Mouse (Mus musculus): ENCODE results near the gene Srcin1.

The Srcin1 gene

DNA sequence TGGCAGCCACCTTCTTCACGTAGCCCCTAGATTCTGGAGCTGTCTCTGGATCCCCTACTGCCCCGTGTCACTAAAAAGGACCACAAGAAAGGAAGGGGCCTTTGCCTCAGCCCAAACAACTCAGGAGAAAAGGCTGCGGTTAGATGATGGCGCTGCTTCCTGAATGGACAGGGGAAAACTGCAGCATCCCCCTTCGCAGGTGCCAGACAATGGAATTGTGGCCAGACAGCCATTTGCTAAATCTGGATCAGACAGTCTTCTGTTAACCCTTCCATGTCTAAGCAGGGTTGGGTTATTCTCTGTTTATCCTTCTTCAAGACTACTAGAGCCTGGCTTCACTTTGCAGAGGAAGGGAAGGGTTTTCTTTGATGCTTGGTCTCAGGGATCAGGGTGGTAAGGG is 45.0 kb downstream of the Srcin1 start:
- DNase-seq: no peak

DNA sequence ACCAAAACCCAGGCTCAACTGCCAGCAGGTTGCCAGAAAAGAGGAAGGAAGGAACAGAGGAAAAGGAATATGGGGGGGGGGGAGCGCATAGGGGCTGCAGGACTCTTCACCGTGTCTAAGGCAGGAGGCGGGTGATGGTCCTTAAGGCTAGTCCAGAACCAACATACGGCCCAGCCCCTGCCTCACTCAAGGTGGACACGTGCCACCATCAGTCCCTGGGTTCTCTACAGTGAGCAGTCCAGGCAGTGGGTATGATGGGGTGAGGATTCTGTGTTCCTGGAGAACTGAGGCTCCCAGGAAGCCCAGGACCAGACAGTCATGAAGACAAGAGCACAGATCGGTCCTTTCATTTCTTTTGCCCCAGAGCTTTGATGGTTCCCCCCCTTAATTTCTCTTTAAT is 45.9 kb downstream of the Srcin1 start:
- DNase-seq: no peak

DNA sequence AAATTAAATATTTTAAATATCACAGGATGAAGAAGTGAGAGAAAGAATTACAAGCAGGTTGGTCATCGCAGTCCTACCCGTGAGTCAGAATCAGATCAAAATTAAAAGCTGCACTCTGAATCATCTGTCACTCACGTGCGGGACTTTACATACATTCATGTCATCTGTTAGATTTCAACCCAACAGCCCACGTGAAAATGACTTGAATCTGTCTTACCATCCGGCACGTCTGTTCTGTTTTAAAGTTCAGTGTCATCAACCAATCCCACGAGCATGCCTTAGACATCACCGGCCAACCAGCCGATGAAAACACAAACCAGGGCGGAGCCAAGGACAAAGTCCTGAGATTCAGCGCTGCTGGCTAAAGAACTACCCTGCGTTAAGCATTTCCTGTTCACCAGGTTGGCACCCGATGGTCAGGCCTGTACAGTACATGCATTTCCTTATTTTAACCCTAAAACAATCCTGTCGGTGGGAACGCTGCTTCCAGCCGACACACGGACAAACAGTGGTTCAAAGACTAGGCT is 47.6 kb downstream of the Srcin1 start:
- DNase-seq: no peak

DNA sequence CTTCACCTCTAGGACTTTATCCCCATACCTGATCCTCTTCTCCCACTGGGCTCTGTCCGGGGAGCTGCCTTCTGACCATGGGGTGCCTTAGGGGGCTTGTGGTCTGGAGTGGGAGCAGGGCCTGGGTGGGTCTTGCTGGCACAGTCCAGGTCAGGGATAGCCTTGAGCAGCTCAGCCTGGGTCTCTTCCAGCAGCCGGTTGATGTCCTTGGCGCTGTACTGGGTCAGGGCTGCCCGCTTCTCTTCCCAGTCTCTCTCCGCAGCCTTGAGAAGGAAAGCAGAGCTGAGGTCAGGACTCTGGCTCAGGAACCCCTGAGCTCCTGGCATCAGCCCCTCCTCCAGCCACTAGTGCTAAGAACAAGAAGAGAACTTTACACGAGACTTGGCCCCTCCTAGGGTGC is 50.7 kb downstream of the Srcin1 start:
- no peak for DNase-seq

DNA sequence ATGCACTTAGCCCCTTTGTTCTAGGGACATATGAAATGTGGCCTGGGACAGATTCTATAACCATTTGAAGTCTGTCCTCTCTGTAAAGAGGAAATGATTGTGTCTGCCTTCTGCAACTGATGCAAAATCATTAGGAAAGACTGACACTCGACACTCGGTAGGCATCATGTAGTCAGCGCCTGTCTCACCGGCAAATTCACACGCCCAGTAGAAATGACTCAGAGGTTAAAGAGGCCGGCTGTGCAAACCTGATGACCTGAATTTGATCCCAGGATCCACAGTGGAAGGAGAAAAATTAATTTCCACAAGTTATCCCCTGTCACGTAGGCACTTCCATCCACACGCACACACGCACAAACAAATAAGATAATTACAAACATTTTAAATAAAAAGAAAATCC is 51.7 kb downstream of the Srcin1 start:
- DNase-seq: no peak

DNA sequence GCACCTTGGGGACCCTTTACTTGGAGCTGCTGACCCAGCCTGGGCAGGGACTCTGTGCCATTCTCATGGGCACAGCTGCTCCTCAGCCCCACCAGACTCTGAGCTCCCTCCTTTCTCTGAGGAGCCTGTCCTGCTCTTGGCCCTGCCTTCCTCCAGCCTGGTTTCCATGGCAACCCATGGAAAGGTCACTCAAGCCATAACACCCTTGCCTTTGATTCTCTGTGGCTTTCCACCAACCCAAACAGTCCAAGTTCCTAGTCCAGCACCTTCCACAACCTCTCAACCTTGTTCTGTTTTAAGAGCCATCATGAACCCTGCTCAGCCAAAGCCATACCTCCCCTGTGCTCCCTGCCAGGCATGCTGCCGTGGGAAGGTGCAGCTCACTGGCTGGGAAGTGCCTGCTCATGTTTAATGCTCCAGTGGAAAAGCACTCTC is 52.1 kb downstream of the Srcin1 start:
- peak; percentile 68 for DNase-seq

DNA sequence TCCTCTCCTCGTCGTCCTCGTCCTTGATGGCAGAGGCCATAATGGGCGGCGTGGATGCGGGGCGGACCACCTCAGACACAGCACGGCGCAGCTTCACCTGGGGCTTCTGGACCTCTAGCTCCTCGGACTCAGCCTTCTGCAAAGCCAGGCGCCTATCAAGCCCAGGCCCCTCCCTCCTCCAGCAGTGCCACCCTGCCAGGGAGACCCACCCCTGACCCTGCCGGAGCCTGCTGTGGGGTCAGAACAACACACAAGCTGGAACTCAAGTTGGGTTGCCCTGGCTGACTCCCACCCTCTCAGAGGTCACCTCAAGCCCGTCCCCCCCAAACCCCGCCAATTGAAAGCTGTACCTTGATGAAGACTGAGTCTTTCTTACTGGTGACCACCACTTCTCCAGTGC is 52.9 kb downstream of the Srcin1 start:
- DNase-seq: no peak

DNA sequence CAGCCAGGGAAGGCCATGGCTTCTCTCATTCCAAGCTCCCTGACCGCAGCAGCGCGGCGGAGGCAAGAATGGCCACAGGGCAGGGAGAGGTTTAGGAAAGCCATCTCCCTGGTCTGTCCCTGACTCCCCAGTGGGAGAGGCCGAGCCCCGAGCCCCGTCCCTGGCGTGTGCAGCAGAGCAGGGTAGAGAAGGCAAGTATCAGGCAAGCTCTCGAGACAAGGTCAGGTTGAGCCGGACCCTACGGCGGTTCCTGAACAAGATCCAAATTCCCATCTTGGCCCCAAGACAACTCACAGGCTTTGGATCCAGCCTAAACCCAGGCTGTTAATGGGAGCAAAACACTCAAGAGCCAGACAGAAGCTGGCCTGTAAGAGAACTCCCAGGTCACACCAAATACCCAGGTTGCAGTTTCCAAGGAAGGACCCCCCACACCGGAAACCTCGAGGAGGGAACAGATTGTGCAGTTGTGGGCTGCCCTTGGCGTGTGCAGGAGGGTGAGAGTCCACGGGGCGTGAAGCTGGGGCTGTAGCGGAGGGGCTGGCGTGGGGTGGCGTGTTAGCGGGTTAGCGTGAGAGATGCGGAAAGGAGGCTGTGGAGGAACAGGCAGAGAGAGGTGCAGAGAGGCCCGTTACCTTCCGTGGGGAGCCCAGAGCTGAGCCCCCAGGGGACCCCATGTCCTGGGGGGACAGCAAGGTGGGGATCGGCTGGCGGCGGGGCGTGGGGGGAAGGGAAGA is 54.1 kb downstream of the Srcin1 start:
- no peak for DNase-seq

DNA sequence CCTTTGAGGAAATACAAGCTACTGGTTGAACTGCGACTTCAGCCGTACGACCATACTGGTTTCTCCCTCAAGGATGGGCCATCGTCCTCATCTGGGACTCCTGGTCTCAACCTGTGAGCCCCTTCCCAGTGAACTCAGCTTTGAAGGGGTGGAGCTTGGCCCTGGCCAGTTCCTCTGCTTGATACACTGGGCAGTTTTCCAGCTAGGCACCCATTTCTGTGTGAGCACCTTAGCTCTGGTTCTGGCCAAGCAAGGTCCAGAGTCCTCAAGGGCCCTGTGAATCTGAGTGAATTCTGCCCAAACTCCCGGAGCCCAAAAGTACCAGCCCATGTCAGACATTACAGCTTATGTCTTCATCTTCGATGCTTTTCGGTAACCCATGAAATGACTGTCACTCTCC is 55.4 kb downstream of the Srcin1 start:
- no peak for DNase-seq

DNA sequence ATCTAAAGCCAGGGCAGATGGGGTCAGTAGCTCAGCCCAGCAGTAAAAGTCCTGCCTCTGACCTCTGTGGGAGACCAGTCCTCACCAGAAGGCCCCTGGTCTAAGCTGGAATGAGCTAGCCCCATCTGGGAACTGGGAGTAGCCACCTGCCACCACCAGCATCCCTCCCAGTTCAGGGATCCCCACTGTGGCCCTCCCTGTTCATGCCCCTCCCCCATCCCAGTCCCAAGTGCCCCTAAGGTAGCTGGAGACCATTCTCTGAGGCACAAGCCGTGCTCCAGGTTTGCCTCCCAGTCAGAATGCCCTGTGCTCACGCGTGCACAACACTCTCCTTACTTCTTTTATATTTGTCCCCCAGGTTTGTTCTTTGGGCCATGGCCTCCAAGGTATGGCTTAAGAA is 62.9 kb downstream of the Srcin1 start:
- DNase-seq: no peak

DNA sequence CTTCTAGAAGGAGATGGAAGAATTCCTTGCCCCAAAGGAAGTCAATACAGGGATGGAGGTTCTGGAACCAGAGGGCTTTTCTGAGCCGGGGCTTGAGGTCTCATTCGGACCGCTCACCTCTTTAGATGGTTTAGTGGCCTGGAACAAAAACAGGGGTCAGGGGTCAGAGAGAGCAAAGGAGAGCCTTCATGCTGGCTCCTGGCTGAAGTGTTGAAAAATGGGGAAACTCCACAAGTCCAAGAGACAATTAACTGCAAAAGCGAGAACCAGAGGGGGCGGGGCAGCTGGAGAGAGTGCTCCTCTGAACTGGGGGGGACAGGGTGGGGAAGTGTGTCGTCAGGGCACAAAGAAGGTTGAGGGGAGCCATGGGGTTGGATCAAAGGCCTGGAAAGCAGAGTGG is 63.5 kb downstream of the Srcin1 start:
- DNase-seq: no peak

DNA sequence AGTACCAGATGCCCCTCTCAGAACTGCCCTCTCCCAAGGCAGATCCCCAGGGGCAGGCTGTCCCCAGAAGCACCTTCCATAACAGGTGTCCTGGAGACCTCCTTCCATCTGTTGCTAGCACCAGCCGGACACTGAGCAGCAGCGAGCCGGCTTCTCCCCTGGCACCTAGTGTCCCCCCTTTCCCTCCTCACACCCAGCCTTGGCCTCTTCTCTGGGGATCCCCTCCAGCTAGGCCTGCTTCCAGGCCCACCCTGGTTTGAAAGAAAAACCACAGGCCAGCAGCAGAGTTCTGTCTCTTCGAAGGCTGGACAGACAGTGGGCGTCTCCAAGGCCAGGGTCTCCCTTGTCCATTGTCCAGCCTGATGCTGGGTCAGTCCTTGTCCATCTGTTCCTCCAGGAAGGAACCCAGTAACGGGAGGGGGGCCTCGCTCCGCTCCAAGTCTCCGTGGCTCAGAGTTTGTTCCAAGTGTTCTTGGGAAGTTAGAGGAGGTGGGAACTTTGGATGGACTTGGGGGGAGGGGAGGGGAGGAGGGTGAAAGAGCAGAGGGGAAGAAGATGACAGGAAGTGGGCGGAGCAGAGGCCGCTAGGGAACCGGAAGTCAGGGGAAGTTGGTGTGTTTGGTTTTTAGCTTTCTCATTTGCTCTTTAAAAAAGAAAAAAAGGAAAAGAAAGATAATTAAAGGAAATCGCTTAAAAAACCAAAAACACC is 64.2 kb downstream of the Srcin1 start:
- DNase-seq: peak; percentile 70

DNA sequence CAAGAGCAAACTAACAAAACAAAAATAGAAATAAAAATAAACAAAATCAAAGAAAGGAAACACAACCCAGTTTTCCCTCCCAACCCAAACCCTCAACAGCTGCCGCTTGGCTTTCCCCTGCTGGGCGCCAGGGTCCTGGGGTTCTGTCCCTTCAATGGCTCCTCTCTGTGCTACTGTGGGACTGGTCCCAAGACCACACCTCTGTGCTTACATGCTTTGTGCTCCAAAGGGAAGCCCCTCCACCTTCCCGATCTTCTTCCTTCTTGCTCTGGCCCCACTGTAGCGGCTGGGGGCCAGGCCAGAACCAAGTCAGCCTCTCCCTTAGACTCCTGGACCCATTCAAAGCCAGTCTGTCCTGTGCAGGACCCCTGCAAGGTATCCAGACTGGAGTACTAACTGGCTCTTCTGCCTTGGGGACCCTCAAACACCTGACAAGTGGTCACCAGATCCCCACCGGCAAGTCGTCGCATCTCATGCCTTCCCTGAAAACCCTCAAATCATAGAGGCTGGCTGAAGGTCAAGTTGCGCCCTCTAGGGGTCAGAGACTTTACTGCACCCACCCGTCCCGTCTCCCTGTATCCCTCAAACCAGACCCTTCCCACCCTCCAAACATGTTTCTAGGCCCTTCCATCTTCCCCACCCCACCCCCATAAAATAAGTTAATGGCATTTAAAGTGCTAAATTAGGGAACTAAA is 64.9 kb downstream of the Srcin1 start:
- DNase-seq: peak; percentile 78

DNA sequence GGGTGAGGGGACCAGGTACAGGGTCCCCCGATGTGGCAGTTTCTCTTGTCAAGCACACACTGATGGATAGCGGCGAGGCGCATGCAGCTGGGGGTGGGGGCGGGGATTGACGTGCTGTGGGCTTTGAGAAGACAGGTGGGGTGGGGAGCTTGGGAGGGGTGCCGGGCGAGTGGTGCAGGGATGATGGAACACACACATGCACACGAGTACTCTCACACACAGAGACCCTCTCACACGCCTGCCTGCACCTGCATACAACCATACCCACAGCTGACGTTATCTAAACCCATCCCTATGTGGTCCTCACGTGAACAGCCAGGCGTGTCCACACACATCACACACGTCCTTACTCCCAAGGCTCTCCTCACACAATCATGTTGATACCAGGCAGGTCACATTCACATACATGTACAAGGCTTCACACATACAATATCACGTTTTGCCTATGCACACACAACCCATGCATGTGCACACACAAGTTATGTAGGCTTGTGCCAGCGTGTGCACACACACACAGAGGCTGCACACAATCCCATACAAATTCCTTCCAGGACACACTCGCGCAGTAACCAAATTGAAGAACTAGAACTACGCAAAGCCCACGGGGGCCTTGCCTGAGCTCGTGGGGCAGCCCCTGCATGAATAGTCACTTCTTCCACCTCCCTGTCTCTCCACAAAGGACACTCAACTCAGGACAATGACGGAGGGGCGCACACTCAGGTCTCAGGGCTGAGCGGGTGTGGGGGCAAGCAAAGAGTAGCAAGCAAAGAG is 66.1 kb downstream of the Srcin1 start:
- DNase-seq: no peak

DNA sequence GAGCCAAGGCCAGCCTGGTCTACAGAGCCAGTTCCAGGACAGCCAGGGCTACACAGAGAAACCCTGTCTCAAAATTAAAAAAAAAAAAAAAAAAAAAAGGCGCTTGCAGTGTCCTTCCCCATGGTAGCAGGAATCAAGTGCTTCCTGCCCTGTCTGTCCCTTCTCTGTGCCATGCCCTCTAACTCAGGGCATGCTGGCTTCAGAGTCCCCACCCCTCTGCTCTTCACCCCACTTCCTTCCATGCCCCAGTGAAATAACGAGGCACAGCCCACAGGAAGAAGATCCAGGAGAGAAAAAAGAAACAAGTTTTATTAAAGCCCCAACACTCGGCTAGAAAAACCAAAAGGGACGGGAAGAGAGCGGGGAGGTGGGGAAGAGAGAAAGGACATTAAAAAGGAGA is 66.9 kb downstream of the Srcin1 start:
- no peak for DNase-seq

DNA sequence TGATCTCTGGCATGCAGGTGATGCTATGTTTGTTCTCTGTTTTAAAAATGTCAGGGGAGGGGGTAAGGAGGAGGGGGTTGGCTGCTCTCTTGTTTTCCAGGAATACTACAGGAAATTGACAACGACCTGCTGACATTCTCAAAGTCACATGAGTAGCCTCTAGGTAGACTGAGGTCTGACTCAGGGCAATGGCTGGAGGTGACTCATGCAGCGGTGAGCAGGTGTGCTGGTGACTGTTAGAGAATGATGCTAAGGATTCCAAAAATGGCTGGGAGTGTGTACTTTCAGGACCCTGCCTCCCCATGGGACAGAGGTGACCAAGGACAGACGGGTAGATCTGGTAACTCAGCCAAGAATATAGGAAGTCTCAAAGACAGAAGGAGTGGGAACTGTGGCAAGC is 67.8 kb downstream of the Srcin1 start:
- no peak for DNase-seq

DNA sequence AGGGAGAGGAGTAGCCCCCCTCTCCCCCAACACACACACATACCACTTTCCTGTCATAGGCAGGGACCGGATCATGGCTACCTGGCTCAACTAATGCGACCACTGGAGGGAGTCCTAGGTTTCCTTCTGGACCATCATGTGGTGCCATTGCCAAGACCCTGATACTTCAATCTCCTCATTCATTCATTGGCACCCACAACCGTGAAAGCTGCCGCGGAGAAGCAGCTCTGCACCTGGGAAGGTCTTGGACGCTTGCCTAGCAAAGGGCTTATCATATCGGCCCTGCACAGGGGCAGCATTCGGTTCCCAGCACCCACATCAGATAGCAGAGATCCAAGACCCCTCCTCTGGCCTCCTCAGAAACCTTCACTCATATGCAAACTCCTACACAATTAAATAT is 69.7 kb downstream of the Srcin1 start:
- no peak for DNase-seq

DNA sequence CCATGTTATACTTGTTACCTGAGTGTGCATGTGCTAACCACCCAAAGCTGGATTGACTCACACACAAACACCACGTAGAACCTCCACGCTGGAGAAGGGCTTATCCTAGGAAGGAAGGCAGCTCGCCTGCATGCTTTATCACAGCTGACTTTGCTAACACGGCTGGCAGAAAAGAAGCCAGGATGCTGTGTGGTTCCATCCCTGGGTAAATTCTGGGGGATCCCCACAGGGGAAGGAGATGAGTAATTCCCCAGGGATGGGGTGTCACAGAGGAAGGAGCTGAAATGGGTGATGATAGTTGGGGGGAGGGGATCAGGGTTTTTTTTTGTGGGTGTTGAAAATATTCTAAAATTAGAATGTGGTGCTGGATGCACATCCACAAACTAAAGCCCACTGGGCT is 70.2 kb downstream of the Srcin1 start:
- DNase-seq: no peak

DNA sequence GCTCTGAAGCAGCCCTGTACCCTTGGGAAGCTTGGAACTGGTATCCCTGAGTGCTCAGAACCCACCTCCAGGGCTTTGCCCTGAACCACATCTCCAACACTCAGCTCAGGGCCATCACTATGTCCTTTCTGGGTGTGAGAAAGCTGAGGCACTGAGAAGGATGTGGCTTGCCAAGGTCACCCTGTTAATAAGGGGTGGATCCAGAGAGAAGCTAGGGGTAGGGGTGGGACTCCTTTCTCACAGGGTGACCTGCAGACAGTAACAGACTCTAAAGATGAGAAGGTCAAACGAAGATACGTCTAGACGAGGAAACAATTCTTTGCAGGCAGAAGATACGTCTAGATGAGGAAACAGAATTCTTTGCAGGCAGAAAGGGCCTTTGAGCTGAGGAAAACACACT is 73.1 kb downstream of the Srcin1 start:
- no peak for DNase-seq

DNA sequence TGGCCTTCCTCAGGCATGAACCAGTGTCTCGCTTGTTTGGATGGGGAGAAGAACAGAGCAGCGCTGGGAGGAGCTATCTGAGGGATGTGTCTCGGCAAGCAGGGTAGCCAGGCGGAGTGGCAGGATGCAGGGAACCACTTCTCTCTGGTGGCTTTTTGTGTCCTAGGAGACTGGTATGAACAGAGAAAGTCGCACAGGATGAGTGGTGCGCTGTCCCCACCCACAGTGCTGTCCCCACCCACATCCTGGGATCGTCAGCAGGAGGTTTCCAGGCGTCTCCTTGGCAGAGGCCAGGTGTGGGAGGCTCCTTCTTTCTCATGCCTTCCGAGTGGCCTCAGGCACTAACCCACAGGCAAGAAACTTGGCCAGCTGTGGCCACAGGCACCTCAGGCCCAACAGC is 73.6 kb downstream of the Srcin1 start:
- DNase-seq: peak; percentile 28

DNA sequence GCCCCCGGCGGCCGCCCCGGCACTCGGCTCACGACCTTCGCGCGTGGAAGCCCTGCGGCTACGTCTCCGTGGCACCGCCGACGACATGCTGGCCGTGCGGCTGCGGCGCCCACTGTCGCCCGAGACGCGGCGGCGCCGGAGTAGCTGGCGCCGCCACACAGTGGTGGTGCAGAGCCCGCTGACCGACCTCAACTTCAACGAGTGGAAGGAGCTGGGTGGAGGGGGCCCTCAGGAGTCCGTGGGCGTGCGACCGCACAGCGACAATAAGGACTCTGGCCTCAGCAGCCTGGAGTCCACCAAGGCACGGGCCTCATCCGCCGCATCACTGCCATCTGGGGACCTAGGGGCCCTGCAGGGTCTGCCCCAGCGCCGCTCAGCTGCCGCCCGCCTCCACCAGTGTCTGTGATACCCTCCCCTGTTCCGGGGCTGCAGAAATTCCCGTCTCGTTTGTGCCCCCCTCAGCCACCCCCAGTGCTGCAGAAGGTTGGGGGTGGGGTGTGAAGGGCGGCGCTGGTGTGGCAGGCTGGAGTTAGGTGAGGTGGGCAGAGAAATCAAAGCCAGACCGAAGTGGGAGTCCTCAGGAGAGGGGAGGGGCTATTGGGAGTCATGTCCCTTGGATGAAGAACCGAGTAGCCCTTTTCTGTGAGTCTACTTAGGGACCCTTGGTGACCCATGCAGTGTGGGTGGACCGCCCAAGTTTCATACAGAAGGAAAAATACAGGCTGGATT is 75.1 kb downstream of the Srcin1 start:
- DNase-seq: no peak

Measured in lung, postnatal 36 days (tissue).